Mouse (Mus musculus): ENCODE measurements around the gene Map7. TPM values are rescaled to one million over a fixed set of nuclear protein-coding genes. Genes with fewer than 3 reads are reported as not detected.

The Map7 gene
- total RNA-seq, 2 experiments from 2014 or later, result 71.4 to 75.2 TPM

DNA sequence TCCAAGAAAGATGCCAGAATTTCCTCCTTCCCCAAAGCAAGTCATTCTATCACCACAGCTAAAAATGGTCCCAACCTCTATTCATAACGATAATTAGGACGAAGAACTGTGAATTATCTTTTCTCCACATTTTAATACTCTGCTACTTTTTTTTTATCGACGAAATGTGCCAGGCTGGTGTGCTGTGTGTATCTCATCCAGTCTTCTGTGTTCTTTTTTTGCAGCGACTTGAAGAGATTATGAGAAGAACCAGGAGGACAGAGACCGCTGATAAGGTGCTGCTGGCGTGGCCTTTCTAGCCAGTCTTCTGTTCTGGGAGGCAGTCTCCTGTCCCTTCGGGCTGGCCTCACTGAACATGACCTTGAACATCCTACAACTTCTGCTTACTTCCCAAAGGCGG is 125.8 kb downstream of the Map7 start:
- DNase-seq (ENCODE audit: low spot score in 2 of 2), result no peak

DNA sequence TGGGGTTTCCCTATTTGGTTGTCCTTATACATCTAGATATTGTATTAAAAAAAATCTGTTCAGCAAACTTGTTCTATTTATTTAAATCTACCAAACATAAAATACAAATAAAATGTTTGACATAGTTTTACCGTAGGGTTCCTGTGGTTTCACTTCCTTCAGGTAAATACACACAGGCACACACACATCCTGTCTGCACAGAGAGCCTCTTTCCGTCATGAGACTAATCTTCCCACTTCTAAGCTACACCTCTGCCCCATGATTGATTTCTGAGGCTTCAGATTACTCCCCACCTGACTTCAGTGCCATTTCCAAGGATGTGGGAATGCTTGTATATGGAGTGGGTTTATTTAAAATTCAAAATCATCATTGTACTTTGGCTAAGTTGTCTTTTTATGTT is 133.2 kb downstream of the Map7 start:
- DNase-seq (ENCODE audit: low spot score in 2 of 2), result no peak

- DNase-seq (ENCODE audit: low spot score in 2 of 2), result peak; percentile 46 to 81
These were observed 137.2 kb downstream of the Map7 start for GRCm38 (mm10) chr10:20285289-20285975.

DNA sequence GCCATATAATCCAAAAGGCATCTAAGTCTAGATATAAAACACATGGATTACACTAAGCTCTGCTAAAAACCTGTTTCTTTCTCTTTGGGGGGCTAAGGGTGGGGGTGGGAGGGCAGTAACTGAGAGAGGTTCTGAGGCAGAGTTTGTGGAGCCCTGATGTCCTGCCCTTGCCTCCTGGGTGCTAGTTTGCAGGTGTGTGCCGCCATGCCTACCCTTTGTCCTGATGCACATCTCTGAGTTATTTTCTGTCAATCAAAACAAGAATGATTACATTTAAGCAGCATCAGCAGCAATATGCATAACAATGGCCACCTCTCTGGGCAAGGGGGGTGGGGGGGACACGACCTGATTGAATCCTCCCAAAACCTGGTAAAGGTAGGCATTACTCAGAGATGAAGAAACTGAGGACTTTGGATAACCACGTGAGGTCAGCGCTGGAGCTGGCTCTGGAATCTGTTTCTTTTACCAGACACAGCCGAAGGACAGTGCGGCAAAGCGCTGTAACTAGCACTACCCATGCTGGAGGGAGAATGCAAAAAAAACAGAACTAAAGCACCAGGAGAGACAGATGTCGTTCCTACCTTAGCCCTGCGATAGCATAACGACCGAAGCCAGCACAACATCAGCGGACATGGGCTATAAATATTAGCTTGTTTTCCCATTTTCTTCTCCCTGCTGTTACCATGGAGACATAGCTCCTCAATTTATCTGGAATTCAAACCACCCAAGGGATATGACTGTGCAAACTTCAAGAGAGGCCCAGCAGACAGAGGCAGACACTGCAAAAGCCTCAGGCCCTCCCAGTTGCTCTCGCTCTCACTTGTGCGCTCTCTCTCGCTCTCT is 137.9 kb downstream of the Map7 start:
- peak in 1 of 2 experiments; percentile 37 for DNase-seq (ENCODE audit: low spot score in 2 of 2)

DNA sequence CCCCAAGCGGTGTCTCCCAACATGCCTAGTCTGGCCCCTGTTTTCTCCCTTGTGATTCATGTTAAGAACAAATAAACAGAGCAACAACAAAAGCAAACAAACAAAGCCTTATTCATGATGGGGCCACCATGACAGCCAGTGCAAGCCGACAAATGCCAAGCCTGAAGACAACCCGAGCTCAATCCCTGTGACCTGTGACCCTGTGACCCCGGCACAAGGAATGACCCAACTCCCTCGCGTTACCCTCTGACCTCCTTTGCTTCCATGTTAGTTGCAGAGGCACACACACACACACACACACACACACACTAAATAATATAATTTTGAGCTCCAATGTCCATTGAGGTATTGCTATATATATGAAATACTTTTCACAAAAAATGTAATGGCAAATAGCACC is 139.1 kb downstream of the Map7 start:
- no peak for DNase-seq (ENCODE audit: low spot score in 2 of 2)

DNA sequence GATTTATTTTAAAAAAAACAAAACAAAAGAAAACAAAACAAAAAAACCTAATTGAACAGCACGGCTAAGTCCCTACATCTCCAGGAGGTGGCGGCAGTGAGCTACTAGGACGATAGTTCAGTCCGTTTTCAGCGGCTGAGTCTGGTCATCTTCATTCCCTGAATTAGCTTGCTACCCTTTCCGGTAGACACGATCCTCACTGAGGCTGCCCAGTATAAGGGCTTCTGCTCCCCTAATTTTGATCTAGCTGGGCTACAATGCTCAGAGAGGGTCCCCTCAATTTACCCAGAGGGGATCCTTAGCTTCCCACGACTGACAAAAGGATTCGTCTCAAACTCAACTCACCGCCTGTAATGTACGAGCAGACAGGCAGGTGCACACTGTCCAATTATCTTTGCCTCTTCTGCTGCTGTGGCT is 142.2 kb downstream of the Map7 start:
- DNase-seq (ENCODE audit: low spot score in 2 of 2), result peak; percentile 74 to 82

- DNase-seq (ENCODE audit: low spot score in 2 of 2), result no peak
These were observed 147.7 kb downstream of the Map7 start for GRCm38 (mm10) chr10:20295961-20296360.

DNA sequence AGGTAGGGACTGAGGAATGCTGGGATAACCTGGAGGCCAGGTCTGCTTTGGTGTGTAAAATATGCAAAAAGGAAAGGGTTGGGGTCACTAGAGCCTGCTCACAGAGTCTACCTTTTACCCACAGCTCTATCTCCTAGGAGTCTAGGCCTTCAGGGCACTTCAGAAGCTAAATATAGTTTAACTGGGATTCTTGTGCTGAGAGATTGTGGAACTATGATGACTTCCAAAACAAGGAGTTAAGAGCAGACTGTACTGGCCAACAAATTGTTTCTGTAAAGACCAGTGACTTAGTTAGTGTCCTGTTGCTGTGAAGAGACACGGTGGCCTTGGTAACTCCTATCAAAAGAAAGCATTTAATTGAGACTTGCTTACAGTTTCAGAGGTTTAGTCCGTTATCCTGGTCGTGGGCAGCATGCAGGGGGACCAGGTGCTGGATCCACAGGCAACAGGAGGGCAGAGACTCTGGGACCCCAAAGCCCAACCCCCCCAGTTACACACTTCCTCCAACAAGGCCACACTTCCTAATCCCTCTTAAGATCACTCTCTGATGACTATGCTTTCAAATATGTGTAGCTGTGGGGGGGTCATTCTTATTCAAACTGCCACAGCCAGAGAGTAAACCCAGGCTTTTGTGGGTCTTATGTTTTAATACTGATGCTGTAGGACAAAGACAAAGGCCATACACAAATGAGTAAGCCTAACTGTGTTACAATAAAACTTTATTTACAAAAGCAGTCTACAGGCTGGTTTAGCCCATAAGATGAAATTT is 150.1 kb downstream of the Map7 start:
- no peak for DNase-seq (ENCODE audit: low spot score in 2 of 2)

- no peak for DNase-seq (ENCODE audit: low spot score in 2 of 2)
These were observed 150.8 kb downstream of the Map7 start for GRCm38 (mm10) chr10:20299114-20299513.

DNA sequence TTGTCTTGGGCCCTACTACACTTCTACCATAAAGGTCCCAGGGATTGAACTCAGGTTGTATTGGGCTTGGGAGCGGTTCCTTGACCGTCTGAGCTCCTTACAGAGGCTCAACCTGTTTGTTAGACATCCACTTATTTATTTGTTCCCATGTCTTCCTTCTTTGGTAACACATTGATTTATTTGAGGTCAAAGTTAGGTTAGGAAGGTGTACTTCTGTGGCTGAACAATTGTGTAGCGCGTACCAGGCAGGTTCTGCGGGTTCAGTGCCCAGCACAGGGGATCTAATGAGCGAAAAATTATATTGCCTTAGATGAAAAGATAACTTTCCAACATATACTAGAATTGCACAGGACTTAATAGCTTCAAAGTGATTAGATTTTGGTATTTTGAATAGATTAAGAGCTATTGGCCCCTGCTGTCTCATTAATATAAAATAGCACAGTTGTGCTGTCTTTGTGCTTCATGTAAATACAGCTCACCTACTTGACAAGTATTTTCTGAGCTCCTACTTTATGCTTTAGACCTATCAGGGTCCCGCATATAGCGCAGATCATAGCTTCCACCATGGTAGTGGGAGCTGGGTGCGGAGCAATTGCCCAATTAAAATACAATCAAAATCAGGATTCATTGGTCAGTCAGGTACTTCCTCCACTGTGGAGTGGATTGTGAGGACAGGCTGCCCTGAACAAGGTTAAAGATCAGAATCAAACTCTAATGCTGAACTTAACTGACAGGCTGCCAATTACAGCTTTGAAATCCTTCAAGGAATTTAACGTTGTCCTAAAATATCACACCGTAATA is 162.9 kb downstream of the Map7 start:
- DNase-seq (ENCODE audit: low spot score in 2 of 2), result no peak

- DNase-seq (ENCODE audit: low spot score in 2 of 2), result peak; percentile 98 to 99
These were observed 163.9 kb downstream of the Map7 start, which contains the start of gene Bclaf1 for GRCm38 (mm10) chr10:20311918-20312735. Gene Bclaf1, plus strand, starts transcription at chr10:20312469.

- DNase-seq (ENCODE audit: low spot score in 2 of 2), result peak; percentile 90 to 92
These were observed 164.5 kb downstream of the Map7 start for GRCm38 (mm10) chr10:20312736-20313301.

- no peak for DNase-seq (ENCODE audit: low spot score in 2 of 2)
These were observed 165.2 kb downstream of the Map7 start for GRCm38 (mm10) chr10:20313447-20313846.

GRCm38 (mm10) chr10:20313941-20314340 is 165.7 kb downstream of the Map7 start:
- no peak for DNase-seq (ENCODE audit: low spot score in 2 of 2)

GRCm38 (mm10) chr10:20314797-20315196 is 166.5 kb downstream of the Map7 start:
- no peak for DNase-seq (ENCODE audit: low spot score in 2 of 2)

DNA sequence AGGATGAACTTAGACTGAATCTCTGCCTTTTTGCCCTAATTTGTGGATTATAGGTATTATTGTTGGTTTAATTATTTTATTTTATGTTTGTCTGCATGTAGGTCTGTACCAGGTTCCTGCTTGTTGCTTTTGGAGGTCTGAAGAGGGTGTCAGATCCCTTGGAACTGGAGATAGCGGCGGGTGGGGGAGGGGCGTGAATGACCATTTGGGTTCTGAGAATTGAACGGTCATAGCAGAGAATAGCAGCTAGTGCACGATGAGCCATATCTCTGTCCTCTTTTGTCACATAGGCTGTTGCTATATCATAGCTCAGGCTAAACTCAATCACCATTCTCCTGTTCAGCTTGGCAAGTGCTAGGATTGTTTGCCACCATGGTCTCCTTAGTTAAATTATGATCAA is 169.2 kb downstream of the Map7 start:
- DNase-seq (ENCODE audit: low spot score in 2 of 2), result no peak

- no peak for DNase-seq (ENCODE audit: low spot score in 2 of 2)
These were observed 178.0 kb downstream of the Map7 start for GRCm38 (mm10) chr10:20326226-20326625.

Data from layer of hippocampus, postnatal 14 days (tissue).